Mouse (Mus musculus): ENCODE data around the gene Gm19668. TPM values are rescaled to one million over a fixed set of nuclear protein-coding genes. Genes with fewer than 3 reads are reported as not detected.

Gene Gm19668
- polyA plus RNA-seq (2015; fragmentation: Nextera tagmentation; extraction: Ambion mirVana), result not detected in 2 replicates

DNA sequence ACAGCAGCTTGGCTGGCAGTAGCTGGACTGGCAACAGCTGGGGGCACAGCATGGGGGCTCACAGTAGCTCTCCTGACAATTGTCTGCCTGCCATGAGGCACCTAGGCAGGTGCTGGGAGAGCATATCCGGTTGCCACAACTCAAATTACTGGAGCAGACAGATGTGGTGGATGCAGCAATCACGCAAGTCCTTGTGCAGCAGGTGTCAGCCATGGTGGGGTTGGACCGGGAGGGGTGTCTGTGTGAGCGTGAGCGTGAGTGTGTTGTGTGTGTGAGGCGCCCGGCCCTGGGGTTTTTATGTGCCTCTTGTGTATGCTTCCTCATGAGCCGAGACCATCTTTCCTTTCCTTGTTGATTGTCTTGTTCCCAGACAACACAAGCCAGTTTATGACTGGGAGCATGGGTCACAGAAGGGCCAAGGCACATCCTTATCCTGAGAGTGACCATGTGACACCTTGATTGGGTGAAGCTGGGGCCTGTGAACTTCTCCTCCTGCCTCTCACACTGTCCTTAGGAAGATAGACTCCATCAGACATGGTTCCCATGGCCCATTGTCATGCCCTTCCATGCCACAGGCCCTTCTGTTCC lies at the start of gene Gm19668:
Gene Gm19668, minus strand, starts transcription at position 213 of the 588 bp plus-strand sequence.
- H3K9me3 ChIP-seq, result no peaks in the 10 kb centered on the region
- ATAC-seq (ENCODE audit: low FRiP score), result no peak
- no peak within 1 kb of the TSS for H3K4me3 ChIP-seq
- no peaks in the 10 kb centered on the region for H3K36me3 ChIP-seq
- H3K4me1 ChIP-seq (replicated peaks), result peaks cover 10% of the 10 kb centered on the region; the same call in 1 of the 2 replicates
- no peaks in the 10 kb centered on the region for H3K27me3 ChIP-seq
- H3K4me2 ChIP-seq, result no peak within 1 kb of the TSS
- WGBS, result 63% methylated on average over 8 of the region's 8 CpGs
- H3K27ac ChIP-seq, result no peak within 1 kb of the TSS
- H3K9ac ChIP-seq, result no peak within 1 kb of the TSS

DNA sequence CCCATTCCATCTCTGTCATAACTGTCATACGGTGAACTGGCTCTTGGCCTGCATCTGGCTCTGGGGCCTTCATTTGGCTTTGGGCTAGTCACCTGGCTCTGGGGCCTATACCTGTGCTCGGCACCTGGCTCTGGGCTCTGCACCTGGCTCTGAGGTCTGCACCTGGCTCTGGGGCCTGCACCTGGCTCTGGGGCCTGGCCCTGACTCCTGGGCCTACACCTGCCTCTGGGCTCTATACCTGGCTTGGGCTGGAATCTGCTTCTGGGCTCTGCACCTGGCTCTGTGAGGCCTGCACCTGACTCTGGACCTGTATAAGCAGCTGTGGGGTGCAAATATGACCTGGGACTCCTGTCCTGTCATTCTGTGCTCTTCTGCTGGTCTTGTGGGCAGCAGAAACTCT lies 48.6 kb upstream of the Gm19668 start:
- H3K9ac ChIP-seq, result no peak overlapping the region
- H3K9me3 ChIP-seq, result peaks cover 32% of the 10 kb centered on the region
- H3K27me3 ChIP-seq, result no peaks in the 10 kb centered on the region
- ATAC-seq (ENCODE audit: low FRiP score), result no peak
- WGBS, result 80% methylated on average over 2 of the region's 2 CpGs
- H3K27ac ChIP-seq, result no peak overlapping the region
- no peak overlapping the region for H3K4me2 ChIP-seq
- no peak overlapping the region for H3K4me3 ChIP-seq
- H3K36me3 ChIP-seq, result no peaks in the 10 kb centered on the region
- H3K4me1 ChIP-seq (replicated peaks), result no peaks in the 10 kb centered on the region

DNA sequence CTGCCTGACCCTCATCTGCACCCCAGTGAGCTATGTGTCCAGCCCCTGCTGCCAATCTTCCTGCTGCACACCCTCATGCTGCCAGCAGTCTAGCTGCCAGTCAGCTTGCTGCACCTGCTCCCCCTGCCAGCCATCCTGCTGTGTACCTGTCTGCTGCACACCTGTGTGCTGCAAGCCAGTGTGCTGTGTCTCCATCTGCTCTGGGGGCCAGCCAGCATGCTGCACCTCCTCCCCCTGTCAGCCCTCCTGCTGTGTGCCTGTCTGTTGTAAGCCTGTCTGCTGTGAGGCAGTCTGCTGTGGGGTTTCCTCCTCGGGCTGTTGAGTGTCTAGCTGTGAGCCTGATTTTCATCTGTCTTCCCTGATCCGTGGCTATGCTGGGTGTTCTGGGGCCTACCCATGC lies 48.0 kb upstream of the Gm19668 start:
- Histone ChIP-seq H3K9me3 (peaks cover 32% of the 10 kb centered on the region), H3K4me1 (replicated peaks) (no peaks in the 10 kb centered on the region), H3K36me3 (no peaks in the 10 kb centered on the region), H3K27me3 (no peaks in the 10 kb centered on the region), H3K4me2 (no peak overlapping the region), H3K27ac (no peak overlapping the region), H3K4me3 (no peak overlapping the region), H3K9ac (no peak overlapping the region)
- ATAC-seq (ENCODE audit: low FRiP score), result no peak
- 16% methylated on average over 2 of the region's 2 CpGs for WGBS

DNA sequence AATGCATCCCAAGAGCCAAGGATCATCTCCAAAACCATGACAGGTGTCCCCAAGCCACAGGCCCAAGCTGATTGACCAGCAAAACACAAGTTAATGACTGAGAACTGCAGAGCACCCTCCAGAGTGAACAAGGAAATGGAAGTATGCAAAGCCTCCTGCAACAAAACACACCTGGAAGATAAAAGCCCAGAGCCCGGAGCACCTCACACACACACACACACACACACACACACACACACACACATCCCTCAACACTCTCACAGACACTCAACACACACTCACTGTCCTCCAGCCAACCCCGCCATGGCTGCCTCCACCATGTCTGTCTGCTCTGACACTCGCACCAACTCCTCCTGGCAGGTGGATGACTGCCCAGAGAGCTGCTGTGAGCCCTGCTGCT lies 47.6 kb upstream of the Gm19668 start, which contains the start of gene Gm36176:
Gene Gm36176, plus strand, starts transcription at position 301 of the 400 bp plus-strand sequence.
- ATAC-seq (ENCODE audit: low FRiP score), result no peak
- H3K4me2 ChIP-seq, result no peak within 1 kb of the TSS
- no peaks in the 10 kb centered on the region for H3K27me3 ChIP-seq
- H3K9ac ChIP-seq, result no peak within 1 kb of the TSS
- WGBS, result 79% methylated on average over 3 of the region's 3 CpGs
- H3K36me3 ChIP-seq, result no peaks in the 10 kb centered on the region
- H3K4me3 ChIP-seq, result no peak within 1 kb of the TSS
- H3K27ac ChIP-seq, result no peak within 1 kb of the TSS
- peaks cover 34% of the 10 kb centered on the region for H3K9me3 ChIP-seq
- H3K4me1 ChIP-seq (replicated peaks), result no peaks in the 10 kb centered on the region

DNA sequence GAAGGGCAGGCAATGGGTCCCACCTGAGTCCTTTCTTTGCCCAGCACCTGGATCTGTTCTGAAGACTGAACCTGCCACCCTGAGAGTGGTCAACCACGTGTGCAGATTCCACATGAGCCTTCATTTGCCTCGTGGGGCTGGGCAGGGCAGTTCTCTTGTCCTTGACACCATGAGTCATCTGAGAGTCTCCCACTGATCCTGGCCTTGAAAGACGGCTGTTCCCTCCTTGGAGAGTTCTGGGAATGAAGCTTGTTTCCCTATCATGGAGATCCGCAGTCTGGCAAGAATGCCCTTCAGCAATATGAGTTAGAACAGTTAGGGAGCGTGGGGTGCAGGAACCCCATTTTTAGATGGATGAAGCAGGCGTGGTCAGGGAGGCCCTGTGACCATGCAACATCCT lies 40.1 kb upstream of the Gm19668 start:
- H3K4me2 ChIP-seq, result no peak overlapping the region
- H3K4me3 ChIP-seq, result no peak overlapping the region
- no peaks in the 10 kb centered on the region for H3K27me3 ChIP-seq
- H3K9me3 ChIP-seq, result peaks cover 19% of the 10 kb centered on the region
- H3K9ac ChIP-seq, result no peak overlapping the region
- no peaks in the 10 kb centered on the region for H3K36me3 ChIP-seq
- WGBS, result 81% methylated on average over 6 of the region's 6 CpGs
- H3K4me1 ChIP-seq (replicated peaks), result no peaks in the 10 kb centered on the region
- no peak for ATAC-seq (ENCODE audit: low FRiP score)
- no peak overlapping the region for H3K27ac ChIP-seq

DNA sequence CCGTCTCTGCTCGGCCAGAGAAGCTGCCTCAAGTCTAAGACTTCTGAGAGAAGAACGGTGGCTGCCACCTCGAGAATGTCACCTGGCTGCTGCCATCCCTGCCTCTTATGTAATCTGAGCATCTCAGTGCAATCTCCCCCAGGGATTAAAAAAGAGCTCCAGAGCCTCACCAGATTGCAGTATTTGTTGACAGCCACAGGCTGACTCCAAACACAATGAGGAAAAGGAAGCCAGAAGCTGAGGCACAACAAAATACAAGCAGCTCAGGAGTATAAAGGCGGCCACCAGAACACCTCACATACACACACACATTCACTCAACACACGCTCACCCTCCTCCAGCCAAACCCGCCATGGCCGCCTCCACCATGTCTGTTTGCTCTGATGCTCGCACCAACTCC lies 36.7 kb upstream of the Gm19668 start, which contains the start of gene Krtap10-10:
Gene Krtap10-10, plus strand, starts transcription at position 301 of the 400 bp plus-strand sequence.
- Histone ChIP-seq H3K9me3 (no peaks in the 10 kb centered on the region), H3K36me3 (no peaks in the 10 kb centered on the region), H3K4me2 (no peak within 1 kb of the TSS), H3K9ac (no peak within 1 kb of the TSS), H3K27me3 (no peaks in the 10 kb centered on the region), H3K4me1 (replicated peaks) (no peaks in the 10 kb centered on the region), H3K27ac (no peak within 1 kb of the TSS), H3K4me3 (no peak within 1 kb of the TSS)
- 86% methylated on average over 9 of the region's 9 CpGs for WGBS
- no peak for ATAC-seq (ENCODE audit: low FRiP score)

DNA sequence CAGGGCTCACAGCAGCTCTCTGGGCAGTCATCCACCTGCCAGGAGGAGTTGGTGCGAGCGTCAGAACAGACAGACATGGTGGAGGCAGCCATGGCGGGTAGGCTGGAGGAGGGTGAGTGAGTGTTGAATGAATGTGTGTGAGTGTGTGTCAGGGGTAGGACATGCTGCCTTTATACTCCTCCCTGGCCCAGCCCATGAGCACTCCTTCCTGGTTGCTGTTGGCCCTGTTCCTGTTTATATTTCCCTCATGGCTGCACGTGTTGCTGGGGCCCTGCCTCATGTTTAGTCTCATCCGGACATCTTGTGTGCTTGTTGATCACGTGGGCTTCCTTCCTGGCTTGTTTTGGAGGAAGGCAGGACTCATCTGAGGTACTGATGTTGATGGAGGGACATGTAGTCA lies 28.0 kb upstream of the Gm19668 start, which contains the start of gene Krtap10-4:
Gene Krtap10-4, minus strand, starts transcription at position 145 of the 400 bp plus-strand sequence.
- Histone ChIP-seq H3K27ac (no peak within 1 kb of the TSS), H3K4me3 (no peak within 1 kb of the TSS), H3K4me1 (replicated peaks) (no peaks in the 10 kb centered on the region), H3K9me3 (peaks cover 6% of the 10 kb centered on the region; the same call in 1 of the 2 replicates), H3K27me3 (no peaks in the 10 kb centered on the region), H3K4me2 (no peak within 1 kb of the TSS), H3K9ac (no peak within 1 kb of the TSS), H3K36me3 (no peaks in the 10 kb centered on the region)
- no peak for ATAC-seq (ENCODE audit: low FRiP score)
- 77% methylated on average over 6 of the region's 6 CpGs for WGBS

DNA sequence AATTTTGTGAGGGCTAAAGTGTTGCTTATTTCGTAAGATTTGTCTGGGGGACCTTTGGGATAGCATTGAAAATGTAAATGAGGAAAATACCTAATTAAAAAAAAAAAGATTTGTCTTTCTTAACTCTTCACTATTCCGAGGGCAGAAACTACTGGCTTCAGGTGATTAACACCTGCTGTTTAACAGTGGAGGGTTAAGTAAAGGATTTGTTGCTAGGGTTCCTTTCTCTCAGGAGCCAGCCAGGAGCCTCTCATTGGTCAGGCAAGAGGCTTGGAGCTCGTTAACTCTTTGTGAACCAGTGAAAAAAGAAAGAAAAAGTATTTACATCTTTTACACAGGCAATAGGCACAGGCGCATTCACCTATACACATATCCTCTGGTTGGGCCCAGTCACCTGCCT lies 20.3 kb upstream of the Gm19668 start:
- H3K4me1 ChIP-seq (replicated peaks), result 0 out of 2 replicates have a peak, but pooled peaks cover under 1% of the 10 kb centered on the region
- H3K9me3 ChIP-seq, result peaks cover 6% of the 10 kb centered on the region; the same call in 1 of the 2 replicates
- no peaks in the 10 kb centered on the region for H3K36me3 ChIP-seq
- H3K9ac ChIP-seq, result no peak overlapping the region; the same call in 1 of the 2 replicates
- WGBS, result 57% methylated on average over 4 of the region's 4 CpGs
- H3K4me3 ChIP-seq, result no peak overlapping the region
- H3K27ac ChIP-seq, result no peak overlapping the region
- H3K4me2 ChIP-seq, result no peak overlapping the region
- no peak for ATAC-seq (ENCODE audit: low FRiP score)
- no peaks in the 10 kb centered on the region for H3K27me3 ChIP-seq

DNA sequence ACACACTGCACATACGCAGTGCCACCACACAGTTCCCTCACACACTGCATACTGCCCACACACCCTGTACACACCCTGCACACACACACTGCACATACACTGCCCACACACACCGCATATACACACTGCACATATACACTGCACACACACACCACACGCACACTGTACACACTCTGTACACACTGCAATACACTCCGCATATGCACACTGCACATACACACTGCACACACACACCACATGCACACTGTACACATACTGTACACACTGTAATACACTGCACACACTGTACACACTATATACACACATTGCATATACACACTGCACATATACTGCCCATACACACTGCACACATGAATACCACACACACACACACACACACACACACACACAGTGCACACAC lies 19.6 kb upstream of the Gm19668 start:
- H3K36me3 ChIP-seq, result no peaks in the 10 kb centered on the region
- H3K4me3 ChIP-seq, result no peak overlapping the region
- H3K27ac ChIP-seq, result no peak overlapping the region
- H3K9me3 ChIP-seq, result no peaks in the 10 kb centered on the region
- H3K4me2 ChIP-seq, result no peak overlapping the region
- H3K9ac ChIP-seq, result no peak overlapping the region
- no peaks in the 10 kb centered on the region for H3K27me3 ChIP-seq
- WGBS, result 98% methylated on average over 4 of the region's 4 CpGs
- ATAC-seq (ENCODE audit: low FRiP score), result peak; percentile 66
- 0 out of 2 replicates have a peak, but pooled peaks cover 3% of the 10 kb centered on the region for H3K4me1 ChIP-seq (replicated peaks)

DNA sequence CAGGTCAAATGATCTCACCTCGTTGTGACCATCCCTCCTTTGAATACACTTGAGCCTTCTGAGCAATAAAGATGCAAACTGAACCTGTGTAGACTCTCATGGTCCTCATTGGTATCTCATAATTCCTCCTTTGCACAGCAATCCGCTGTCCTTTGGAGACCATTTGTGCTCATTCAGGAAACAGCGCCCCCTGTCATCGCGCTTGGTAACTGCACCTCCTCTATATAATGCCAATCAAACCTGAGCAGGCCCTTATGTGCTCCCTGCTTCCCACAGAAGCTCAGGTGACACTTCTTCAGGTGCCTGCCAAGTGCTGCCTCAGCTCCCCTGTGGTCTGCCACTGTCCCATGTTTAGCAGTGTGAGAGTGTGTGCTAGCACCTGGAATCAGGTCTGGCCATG lies 16.6 kb upstream of the Gm19668 start:
- no peaks in the 10 kb centered on the region for H3K9me3 ChIP-seq
- H3K4me2 ChIP-seq, result no peak overlapping the region
- H3K4me3 ChIP-seq, result no peak overlapping the region
- H3K4me1 ChIP-seq (replicated peaks), result 0 out of 2 replicates have a peak, but pooled peaks cover 3% of the 10 kb centered on the region
- ATAC-seq (ENCODE audit: low FRiP score), result no peak
- H3K36me3 ChIP-seq, result no peaks in the 10 kb centered on the region
- H3K27ac ChIP-seq, result no peak overlapping the region
- H3K27me3 ChIP-seq, result no peaks in the 10 kb centered on the region
- no peak overlapping the region for H3K9ac ChIP-seq
- 32% methylated on average over 5 of the region's 5 CpGs for WGBS

DNA sequence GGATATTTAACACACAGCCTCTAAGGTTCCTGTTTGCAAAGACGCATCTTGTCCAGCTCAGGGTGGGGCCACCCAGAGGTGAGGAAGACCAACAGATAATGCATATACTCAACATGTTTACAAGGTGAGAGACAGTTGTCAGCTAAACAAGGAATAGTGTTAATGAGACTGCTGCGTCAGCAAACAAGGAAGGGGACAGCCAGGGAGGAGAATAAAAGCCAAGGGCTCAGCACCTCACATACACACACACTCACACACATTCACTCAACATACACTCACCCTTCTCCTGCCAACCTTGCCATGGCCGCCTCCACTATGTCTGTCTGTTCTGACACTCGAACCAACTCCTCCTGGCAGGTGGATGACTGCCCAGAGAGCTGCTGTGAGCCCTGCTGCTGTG lies 15.4 kb upstream of the Gm19668 start, which contains the start of gene Gm2696:
Gene Gm2696, plus strand, starts transcription at position 301 of the 400 bp plus-strand sequence.
- Histone ChIP-seq H3K4me1 (replicated peaks) (0 out of 2 replicates have a peak, but pooled peaks cover 3% of the 10 kb centered on the region), H3K9ac (no peak within 1 kb of the TSS), H3K27ac (no peak within 1 kb of the TSS), H3K9me3 (no peaks in the 10 kb centered on the region), H3K4me2 (no peak within 1 kb of the TSS), H3K4me3 (no peak within 1 kb of the TSS), H3K27me3 (no peaks in the 10 kb centered on the region), H3K36me3 (no peaks in the 10 kb centered on the region)
- 59% methylated on average over 4 of the region's 4 CpGs for WGBS
- ATAC-seq (ENCODE audit: low FRiP score), result no peak

DNA sequence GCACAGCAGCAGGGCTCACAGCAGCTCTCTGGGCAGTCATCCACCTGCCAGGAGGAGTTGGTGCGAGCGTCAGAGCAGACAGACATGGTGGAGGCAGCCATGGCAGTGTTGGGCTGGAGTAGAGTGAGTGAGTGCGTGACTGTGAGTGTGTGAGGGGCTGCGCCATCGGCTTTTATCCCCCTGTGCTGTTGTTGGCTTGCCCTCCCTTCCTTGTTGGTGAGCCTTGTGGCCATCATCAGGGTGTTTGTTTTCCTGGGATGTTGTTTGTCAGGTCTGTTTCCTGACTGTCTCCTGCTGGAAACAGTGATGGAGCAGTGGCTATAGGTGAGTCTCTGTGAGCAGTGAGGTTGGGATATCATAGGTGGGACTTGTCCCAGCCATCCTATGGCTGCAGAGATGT lies 12.8 kb upstream of the Gm19668 start, which contains the start of gene Gm9507:
Gene Gm9507, minus strand, starts transcription at position 101 of the 400 bp plus-strand sequence.
- Histone ChIP-seq H3K4me1 (replicated peaks) (0 out of 2 replicates have a peak, but pooled peaks cover 3% of the 10 kb centered on the region), H3K4me3 (no peak within 1 kb of the TSS), H3K9ac (no peak within 1 kb of the TSS), H3K27me3 (no peaks in the 10 kb centered on the region), H3K27ac (no peak within 1 kb of the TSS), H3K36me3 (no peaks in the 10 kb centered on the region), H3K4me2 (no peak within 1 kb of the TSS), H3K9me3 (no peaks in the 10 kb centered on the region; the same call in 1 of the 2 replicates)
- 74% methylated on average over 5 of the region's 5 CpGs for WGBS
- no peak for ATAC-seq (ENCODE audit: low FRiP score)

DNA sequence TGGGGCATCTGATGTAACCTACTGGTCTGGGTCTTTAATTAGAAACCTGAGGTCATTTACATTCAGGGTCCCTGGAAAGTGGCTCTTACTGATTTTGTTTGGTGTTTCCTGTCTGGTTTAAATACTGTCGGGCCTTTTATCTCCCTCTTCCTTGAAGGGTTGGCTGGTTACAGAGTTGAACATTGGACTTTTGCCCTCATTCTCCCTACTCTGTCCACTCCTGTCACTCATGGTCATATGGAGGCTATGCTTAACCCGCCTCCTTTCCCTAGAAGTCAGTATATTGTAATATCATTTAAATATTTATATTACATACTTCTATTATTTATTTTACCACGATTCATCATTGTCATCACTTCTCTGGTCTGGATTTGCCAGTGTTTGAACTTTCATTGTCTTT lies 5.2 kb upstream of the Gm19668 start:
- Histone ChIP-seq H3K4me2 (no peak overlapping the region), H3K27me3 (no peaks in the 10 kb centered on the region), H3K27ac (no peak overlapping the region), H3K4me1 (replicated peaks) (no peaks in the 10 kb centered on the region), H3K4me3 (no peak overlapping the region), H3K9me3 (no peaks in the 10 kb centered on the region; the same call in 1 of the 2 replicates), H3K9ac (no peak overlapping the region), H3K36me3 (no peaks in the 10 kb centered on the region)
- WGBS, result 87% methylated on average over 3 of the region's 3 CpGs
- no peak for ATAC-seq (ENCODE audit: low FRiP score)
